Mouse (Mus musculus): Measurements from ENCODE around the gene Zfp239. TPM values are rescaled to one million over a fixed set of nuclear protein-coding genes. Genes with fewer than 3 reads are reported as not detected.

Zfp239 gene
- total RNA-seq (2014; fragmentation: Nextera tagmentation): 23.9 and 30.3 TPM in 2 replicates
- 17.8 and 19.9 TPM in 2 replicates for total RNA-seq (2017)
- 3.5 and 6.4 TPM in 2 replicates for polyA plus RNA-seq (2012)

DNA sequence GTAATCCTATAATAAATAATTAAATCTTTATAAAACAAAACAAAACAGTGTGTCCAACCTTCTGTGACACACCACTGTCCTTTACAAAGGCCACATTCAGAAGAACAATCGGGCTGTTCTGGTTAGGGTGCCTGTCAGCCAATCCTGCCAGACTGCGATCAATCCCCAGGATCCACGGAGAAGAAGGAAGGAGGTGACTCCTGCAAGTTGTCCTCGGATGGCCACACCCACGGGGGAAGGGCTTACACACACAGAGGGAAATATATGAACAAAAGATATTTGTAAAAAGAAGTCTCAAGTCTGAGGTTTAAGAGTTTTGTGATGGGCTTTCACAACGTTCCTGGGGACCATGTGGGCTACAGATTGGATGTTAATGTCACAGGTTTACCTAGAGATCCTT, at the start of gene Zfp239:
TSS of gene Zfp239 (plus strand) at position 253 of the 400 bp plus-strand sequence.
- H3K27me3 ChIP-seq (ENCODE audit: insufficient read depth, low read length): no peaks in the 10 kb centered on the region
- TF ChIP-seq GATA1 (IDR thresholded peaks at IDR 0.05; ENCODE audit: borderline replicate concordance, low read length) (no peak), POLR2AphosphoS5 (IDR thresholded peaks at IDR 0.05; ENCODE audit: insufficient replicate concordance, low read depth, low read length) (no peak), CTCF (IDR thresholded peaks at IDR 0.05; ENCODE audit: low read depth, low read length) (no peak), TAL1 (conservative IDR thresholded peaks at IDR 0.05; ENCODE audit: low read depth, low read length) (no peak), GATA2 (IDR thresholded peaks at IDR 0.05; ENCODE audit: borderline replicate concordance, low read depth, low read length) (no peak)
- no peaks in the 10 kb centered on the region for H3K9me3 ChIP-seq (replicated peaks)
- DNase-seq (ENCODE audit: low spot score): peak; percentile 34
- peaks cover 19% of the 10 kb centered on the region for H3K4me1 ChIP-seq (ENCODE audit: insufficient read depth, low read depth, low read length)
- ATAC-seq (ENCODE audit: extremely low read depth, insufficient number of reproducible peaks, low FRiP score, poor library complexity, severe bottlenecking): no peak; the same call in 1 of the 2 replicates
- H3K36me3 ChIP-seq (replicated peaks): peaks cover 16% of the 10 kb centered on the region
- peak within 1 kb of the TSS; percentile 97 for H3K4me3 ChIP-seq (ENCODE audit: low read depth, low read length)

- H3K27me3 ChIP-seq (ENCODE audit: insufficient read depth, low read length): no peaks in the 10 kb centered on the region; the same call in 1 of the 2 replicates
- H3K9me3 ChIP-seq (replicated peaks): no peaks in the 10 kb centered on the region
- H3K4me3 ChIP-seq (ENCODE audit: low read depth, low read length): no peak overlapping the region
- ATAC-seq (ENCODE audit: extremely low read depth, insufficient number of reproducible peaks, low FRiP score, poor library complexity, severe bottlenecking): no peak
- H3K36me3 ChIP-seq (replicated peaks): no peaks in the 10 kb centered on the region
- H3K4me1 ChIP-seq (ENCODE audit: insufficient read depth, low read depth, low read length): no peaks in the 10 kb centered on the region
- no peak for DNase-seq (ENCODE audit: low spot score)
- no peak for TF ChIP-seq GATA2 (IDR thresholded peaks at IDR 0.05; ENCODE audit: borderline replicate concordance, low read depth, low read length)
- no peak for TF ChIP-seq GATA1 (IDR thresholded peaks at IDR 0.05; ENCODE audit: borderline replicate concordance, low read length)
- TF ChIP-seq TAL1 (conservative IDR thresholded peaks at IDR 0.05; ENCODE audit: low read depth, low read length): no peak
- no peak for TF ChIP-seq POLR2AphosphoS5 (IDR thresholded peaks at IDR 0.05; ENCODE audit: insufficient replicate concordance, low read depth, low read length)
- no peak for TF ChIP-seq CTCF (IDR thresholded peaks at IDR 0.05; ENCODE audit: low read depth, low read length)
These were observed 47.2 kb upstream of the Zfp239 start for GRCm38 (mm10) chr6:117814681-117815080.

DNA sequence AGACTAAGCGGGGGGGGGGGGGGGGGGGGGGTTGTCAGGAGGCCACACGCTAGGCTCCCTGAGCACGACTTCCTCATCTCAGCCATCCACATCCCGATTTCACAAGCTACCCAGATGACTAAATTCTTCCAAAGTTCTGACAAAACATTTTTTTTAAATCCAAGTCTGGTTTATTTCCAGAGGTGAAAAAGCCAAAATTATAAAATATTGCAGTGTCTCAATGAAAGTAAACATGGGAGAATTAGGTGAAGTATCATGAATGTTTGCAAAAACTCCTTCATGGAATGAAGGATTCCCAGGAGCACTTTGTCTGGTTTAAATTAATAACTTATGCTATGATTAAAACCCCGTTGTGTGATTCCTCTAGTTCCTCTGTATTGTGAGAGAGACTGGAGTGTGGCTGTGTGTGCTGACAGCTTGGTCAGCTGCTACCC, 44.8 kb upstream of the Zfp239 start:
- TF ChIP-seq POLR2AphosphoS5 (IDR thresholded peaks at IDR 0.05; ENCODE audit: insufficient replicate concordance, low read depth, low read length): no peak
- no peak for TF ChIP-seq GATA2 (IDR thresholded peaks at IDR 0.05; ENCODE audit: borderline replicate concordance, low read depth, low read length)
- no peak for TF ChIP-seq GATA1 (IDR thresholded peaks at IDR 0.05; ENCODE audit: borderline replicate concordance, low read length)
- no peak for TF ChIP-seq TAL1 (conservative IDR thresholded peaks at IDR 0.05; ENCODE audit: low read depth, low read length)
- Histone ChIP-seq H3K4me3 (ENCODE audit: low read depth, low read length) (no peak overlapping the region), H3K9me3 (replicated peaks) (no peaks in the 10 kb centered on the region), H3K36me3 (replicated peaks) (no peaks in the 10 kb centered on the region), H3K27me3 (ENCODE audit: insufficient read depth, low read length) (no peaks in the 10 kb centered on the region; the same call in 1 of the 2 replicates), H3K4me1 (ENCODE audit: insufficient read depth, low read depth, low read length) (no peaks in the 10 kb centered on the region)
- DNase-seq (ENCODE audit: low spot score): no peak
- ATAC-seq (ENCODE audit: extremely low read depth, insufficient number of reproducible peaks, low FRiP score, poor library complexity, severe bottlenecking): no peak

GRCm38 (mm10) chr6:117820327-117820726, 41.6 kb upstream of the Zfp239 start:
- H3K4me1 ChIP-seq (ENCODE audit: insufficient read depth, low read depth, low read length): no peaks in the 10 kb centered on the region
- H3K9me3 ChIP-seq (replicated peaks): no peaks in the 10 kb centered on the region
- H3K4me3 ChIP-seq (ENCODE audit: low read depth, low read length): no peak overlapping the region
- DNase-seq (ENCODE audit: low spot score) (no peak), ATAC-seq (ENCODE audit: extremely low read depth, insufficient number of reproducible peaks, low FRiP score, poor library complexity, severe bottlenecking) (no peak)
- H3K27me3 ChIP-seq (ENCODE audit: insufficient read depth, low read length): no peaks in the 10 kb centered on the region; the same call in 1 of the 2 replicates
- TF ChIP-seq POLR2AphosphoS5 (IDR thresholded peaks at IDR 0.05; ENCODE audit: insufficient replicate concordance, low read depth, low read length): no peak
- TF ChIP-seq TAL1 (conservative IDR thresholded peaks at IDR 0.05; ENCODE audit: low read depth, low read length): no peak
- TF ChIP-seq GATA1 (IDR thresholded peaks at IDR 0.05; ENCODE audit: borderline replicate concordance, low read length): no peak
- TF ChIP-seq GATA2 (IDR thresholded peaks at IDR 0.05; ENCODE audit: borderline replicate concordance, low read depth, low read length): no peak
- no peak for TF ChIP-seq CTCF (IDR thresholded peaks at IDR 0.05; ENCODE audit: low read depth, low read length)
- no peaks in the 10 kb centered on the region for H3K36me3 ChIP-seq (replicated peaks)

GRCm38 (mm10) chr6:117825369-117825768, 36.5 kb upstream of the Zfp239 start:
- no peak for TF ChIP-seq POLR2AphosphoS5 (IDR thresholded peaks at IDR 0.05; ENCODE audit: insufficient replicate concordance, low read depth, low read length)
- TF ChIP-seq GATA1 (IDR thresholded peaks at IDR 0.05; ENCODE audit: borderline replicate concordance, low read length): no peak
- no peak for TF ChIP-seq GATA2 (IDR thresholded peaks at IDR 0.05; ENCODE audit: borderline replicate concordance, low read depth, low read length)
- TF ChIP-seq CTCF (IDR thresholded peaks at IDR 0.05; ENCODE audit: low read depth, low read length): no peak
- TF ChIP-seq TAL1 (conservative IDR thresholded peaks at IDR 0.05; ENCODE audit: low read depth, low read length): no peak

DNA sequence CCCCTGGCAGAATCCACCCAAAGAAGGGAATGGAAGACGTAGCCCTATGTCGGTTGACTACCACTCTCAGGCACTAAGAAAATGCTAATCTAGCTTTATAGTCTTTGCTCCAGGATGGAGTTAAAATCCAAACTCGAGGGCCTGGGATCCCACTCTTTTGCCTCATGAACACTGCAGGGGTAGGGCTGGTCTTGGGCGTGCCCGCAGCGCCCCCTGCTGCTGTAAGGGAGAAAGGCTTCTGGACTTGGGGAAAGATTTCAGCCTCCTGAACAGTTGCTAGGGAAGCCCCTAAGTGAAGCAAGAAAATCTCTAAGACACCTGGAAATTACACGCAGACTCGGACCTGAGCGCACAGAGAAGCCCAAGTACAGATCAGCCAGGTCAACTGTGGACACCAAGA, 33.6 kb upstream of the Zfp239 start:
- peaks cover 8% of the 10 kb centered on the region for H3K27me3 ChIP-seq (ENCODE audit: insufficient read depth, low read length)
- TF ChIP-seq CTCF (IDR thresholded peaks at IDR 0.05; ENCODE audit: low read depth, low read length) (peak; percentile 54), GATA2 (IDR thresholded peaks at IDR 0.05; ENCODE audit: borderline replicate concordance, low read depth, low read length) (no peak)
- ATAC-seq (ENCODE audit: extremely low read depth, insufficient number of reproducible peaks, low FRiP score, poor library complexity, severe bottlenecking): no peak
- H3K4me1 ChIP-seq (ENCODE audit: insufficient read depth, low read depth, low read length): no peaks in the 10 kb centered on the region
- H3K36me3 ChIP-seq (replicated peaks): no peaks in the 10 kb centered on the region
- no peak overlapping the region for H3K4me3 ChIP-seq (ENCODE audit: low read depth, low read length)
- H3K9me3 ChIP-seq (replicated peaks): no peaks in the 10 kb centered on the region
- DNase-seq (ENCODE audit: low spot score): peak; percentile 15

More at GRCm38 (mm10) chr6:117825369-117825768, 36.5 kb upstream of the Zfp239 start:
- Histone ChIP-seq H3K9me3 (replicated peaks) (no peaks in the 10 kb centered on the region), H3K4me3 (ENCODE audit: low read depth, low read length) (no peak overlapping the region), H3K36me3 (replicated peaks) (no peaks in the 10 kb centered on the region), H3K27me3 (ENCODE audit: insufficient read depth, low read length) (peaks cover 4% of the 10 kb centered on the region), H3K4me1 (ENCODE audit: insufficient read depth, low read depth, low read length) (no peaks in the 10 kb centered on the region)
- peak; percentile 40 for DNase-seq (ENCODE audit: low spot score)
- ATAC-seq (ENCODE audit: extremely low read depth, insufficient number of reproducible peaks, low FRiP score, poor library complexity, severe bottlenecking): 0 out of 2 replicates have a peak, but pooled peaks have one; percentile 51

Measured in G1E (cell line).